Mouse (Mus musculus) bone marrow macrophage, adult 2 months (primary cell): ENCODE results near the gene Gcnt2.

Experiments
- CTCF ChIP-seq: IDR thresholded peaks from 2 replicates; pipeline ENCODE4 v1.5.1; 2012; ENCODE audit warnings: low read depth, mild to moderate bottlenecking, low read length, moderate library complexity
- POLR2A ChIP-seq: IDR thresholded peaks from 2 replicates; pipeline ENCODE4 v1.6.1; 2012; ENCODE audit warnings: mild to moderate bottlenecking, low read depth, low read length, borderline replicate concordance

- TF ChIP-seq POLR2A: no peak
- peak; percentile 97 for TF ChIP-seq CTCF
Observed at GRCm38 (mm10) chr13:40843418-40844067, 16.0 kb upstream of the Gcnt2 start.
